Mouse (Mus musculus) heart, embryonic 16.5 days (tissue): ENCODE measurements at regions not wholly inside any gene's neighbourhood (a gene's known extent, or its start where the extent isn't known, plus 50 kb on each side); places are given as distances from the start of the nearest gene placed in this dataset.

Experiments used
- ATAC-seq: fragments of 200-750 bp; cut with Nextera tagmentation; replicated peaks from 2 replicates; pipeline ENCODE4 v1.8.0; 2017; ENCODE audit warnings: moderate number of reproducible peaks; ENCODE audit not compliant: insufficient read depth, low FRiP score; ENCODE audit errors: extremely low read depth
- H3K27ac ChIP-seq: fragments of 300-500 bp; sonication (generic); 2 replicates; pipeline ENCODE4 v1.5.1; 2014; ENCODE audit warnings: mild to moderate bottlenecking, low read length, control low read depth, moderate library complexity
- H3K27me3 ChIP-seq: fragments of 300-500 bp; sonication (generic); 2 replicates; pipeline ENCODE4 v1.6.1; 2014; ENCODE audit warnings: low read length, mixed read lengths; ENCODE audit not compliant: control insufficient read depth, insufficient read depth
- H3K36me3 ChIP-seq: fragments of 300-500 bp; sonication (generic); 2 replicates; pipeline ENCODE4 v1.6.1; 2014; ENCODE audit not compliant: control insufficient read depth, insufficient read depth
- H3K4me1 ChIP-seq: fragments of 300-500 bp; sonication (generic); 2 replicates; pipeline ENCODE4 v1.6.1; 2014; ENCODE audit warnings: low read length, mixed read lengths; ENCODE audit not compliant: control insufficient read depth, insufficient read depth
- H3K4me2 ChIP-seq: fragments of 300-500 bp; sonication (generic); 2 replicates; pipeline ENCODE4 v1.6.1; 2014; ENCODE audit warnings: low read depth, mild to moderate bottlenecking, control low read depth, low read length
- H3K4me3 ChIP-seq: fragments of 300-500 bp; sonication (generic); 2 replicates; pipeline ENCODE4 v1.5.1; 2014; ENCODE audit warnings: mild to moderate bottlenecking, control low read depth, low read length
- H3K9ac ChIP-seq: fragments of 300-500 bp; sonication (generic); 2 replicates; pipeline ENCODE4 v1.6.1; 2014; ENCODE audit warnings: low read length, control low read depth
- H3K9me3 ChIP-seq: fragments of 300-500 bp; sonication (generic); replicated peaks from 2 replicates; pipeline ENCODE4 v1.6.1; 2016; ENCODE audit warnings: low read length; ENCODE audit not compliant: control insufficient read depth
- WGBS: fragments of 180-500 bp; shearing (Covaris S2); extraction: QIAGEN DNeasy Blood & Tissue Kit; methylation state at CpG from one replicate; pipeline ENCODE4 v1.1.7; 2014; 5-methylcytosine and 5-hydroxymethylcytosine counted together

- Histone ChIP-seq H3K4me3 (no peak overlapping the region), H3K27me3 (no peaks in the 10 kb centered on the region; the same call in 1 of the 2 replicates), H3K27ac (no peak overlapping the region), H3K9me3 (no peaks in the 10 kb centered on the region), H3K9ac (no peak overlapping the region), H3K4me2 (no peak overlapping the region), H3K4me1 (peaks cover 2% of the 10 kb centered on the region; the same call in 1 of the 2 replicates), H3K36me3 (no peaks in the 10 kb centered on the region)
- 50% methylated on average over 3 of the region's 3 CpGs for WGBS
- ATAC-seq, result no peak
These were observed 77.0 kb upstream of the Foxa2 start for GRCm38 (mm10) chr2:148123780-148124179.

DNA sequence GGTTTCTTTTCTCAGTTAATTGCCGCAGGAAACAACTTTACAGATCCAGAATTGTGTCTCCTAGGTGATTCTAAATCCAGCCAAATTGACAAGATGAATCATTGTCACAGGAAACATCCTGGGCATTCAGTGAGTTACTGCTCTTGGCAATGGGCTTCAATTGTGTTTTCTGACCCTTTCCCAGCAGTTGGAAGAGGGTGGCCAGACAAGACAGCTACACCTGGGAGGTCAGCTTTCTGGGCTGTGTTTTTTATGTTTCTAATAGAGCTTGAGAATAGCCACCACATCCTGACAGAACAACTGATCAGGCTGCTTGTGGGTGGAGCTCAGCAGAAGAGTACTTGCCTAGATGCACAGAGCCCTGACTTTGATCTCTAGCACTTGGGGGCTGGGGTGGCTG lies 87.0 kb upstream of the Foxa2 start:
- Histone ChIP-seq H3K9me3 (no peaks in the 10 kb centered on the region), H3K4me1 (no peaks in the 10 kb centered on the region), H3K4me2 (no peak overlapping the region), H3K9ac (no peak overlapping the region), H3K27me3 (no peaks in the 10 kb centered on the region), H3K4me3 (no peak overlapping the region), H3K27ac (no peak overlapping the region), H3K36me3 (no peaks in the 10 kb centered on the region)
- ATAC-seq, result no peak
- 88% methylated on average over 1 of the region's 1 CpGs for WGBS

- H3K9me3 ChIP-seq, result no peaks in the 10 kb centered on the region
- no peak overlapping the region for H3K4me2 ChIP-seq
- 51% methylated on average over 4 of the region's 4 CpGs for WGBS
- no peaks in the 10 kb centered on the region; the same call in 1 of the 2 replicates for H3K4me1 ChIP-seq
- H3K9ac ChIP-seq, result no peak overlapping the region
- no peak overlapping the region for H3K4me3 ChIP-seq
- H3K27ac ChIP-seq, result no peak overlapping the region
- H3K36me3 ChIP-seq, result no peaks in the 10 kb centered on the region
- 0 out of 2 replicates have a peak, but pooled peaks have one; percentile 58 for ATAC-seq
- H3K27me3 ChIP-seq, result no peaks in the 10 kb centered on the region
These were observed 95.2 kb upstream of the Foxa2 start for GRCm38 (mm10) chr2:148141936-148142335.

DNA sequence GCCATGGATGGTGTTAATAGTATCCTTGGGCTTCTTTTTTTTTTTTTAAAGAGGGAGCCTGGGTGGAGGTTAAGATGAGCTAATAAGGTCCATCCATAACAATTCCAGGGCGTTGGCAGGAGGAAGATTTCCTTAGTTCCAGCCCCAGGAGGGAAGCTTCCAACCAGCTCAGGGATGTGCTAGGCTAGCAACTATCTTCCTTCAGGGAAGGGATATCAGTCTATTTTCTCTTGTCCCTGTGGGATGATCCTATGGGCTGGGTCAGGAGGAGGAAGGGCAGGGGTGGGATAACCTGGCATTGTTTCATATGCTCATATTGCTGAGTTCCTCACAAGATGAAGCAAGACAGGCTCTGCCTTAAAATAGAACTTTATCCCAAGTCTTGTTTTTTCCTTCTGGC lies 98.0 kb upstream of the Foxa2 start:
- Histone ChIP-seq H3K4me2 (no peak overlapping the region), H3K36me3 (no peaks in the 10 kb centered on the region), H3K27me3 (no peaks in the 10 kb centered on the region), H3K9me3 (no peaks in the 10 kb centered on the region), H3K9ac (no peak overlapping the region), H3K4me3 (no peak overlapping the region), H3K27ac (no peak overlapping the region), H3K4me1 (no peaks in the 10 kb centered on the region; the same call in 1 of the 2 replicates)
- 39% methylated on average over 1 of the region's 1 CpGs for WGBS
- no peak for ATAC-seq

DNA sequence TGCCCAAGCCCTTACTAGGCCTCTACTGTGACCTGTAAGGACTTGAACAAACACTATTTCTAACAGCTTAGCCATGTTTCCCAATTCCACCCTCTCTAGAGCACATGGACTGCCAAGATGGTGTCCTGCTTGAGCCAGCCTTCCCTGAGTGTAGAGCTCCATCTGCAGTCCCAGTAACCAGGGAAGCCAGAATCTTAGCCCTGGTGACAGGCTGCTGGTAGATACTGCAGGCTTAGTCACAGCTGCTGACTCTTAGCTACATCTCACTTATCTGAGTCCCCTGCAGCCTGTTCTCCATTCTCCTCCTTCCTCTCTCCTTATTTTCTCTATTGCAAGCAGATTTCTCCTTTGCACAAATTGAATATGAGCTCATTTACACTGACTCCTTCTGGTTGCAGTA lies 101.5 kb upstream of the Foxa2 start:
- Histone ChIP-seq H3K4me3 (no peak overlapping the region), H3K9me3 (no peaks in the 10 kb centered on the region), H3K4me2 (no peak overlapping the region), H3K27ac (no peak overlapping the region), H3K9ac (no peak overlapping the region), H3K4me1 (no peaks in the 10 kb centered on the region; the same call in 1 of the 2 replicates), H3K27me3 (no peaks in the 10 kb centered on the region), H3K36me3 (no peaks in the 10 kb centered on the region)
- ATAC-seq, result no peak

DNA sequence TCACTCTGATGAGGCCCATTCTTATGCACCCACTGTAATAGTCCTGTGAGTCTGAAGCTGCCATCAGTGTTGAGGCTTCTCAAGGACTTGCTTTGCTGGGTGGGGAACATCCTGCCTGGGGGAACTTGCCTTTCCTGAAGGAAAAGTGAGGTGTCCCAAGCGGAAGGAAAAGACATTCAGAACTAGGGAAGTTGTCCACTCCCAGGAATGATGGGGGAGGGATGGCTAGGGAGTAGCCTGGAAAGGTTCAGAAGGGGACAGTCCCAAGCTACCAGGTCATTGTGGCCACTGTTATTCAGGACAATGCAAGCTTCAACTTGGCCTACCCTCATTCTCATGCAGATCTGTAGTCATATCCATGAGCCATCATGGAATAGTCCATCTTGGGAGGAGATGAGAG lies 102.7 kb upstream of the Foxa2 start:
- Histone ChIP-seq H3K4me1 (no peaks in the 10 kb centered on the region; the same call in 1 of the 2 replicates), H3K27ac (no peak overlapping the region), H3K9me3 (no peaks in the 10 kb centered on the region), H3K27me3 (no peaks in the 10 kb centered on the region), H3K36me3 (no peaks in the 10 kb centered on the region), H3K9ac (no peak overlapping the region), H3K4me3 (no peak overlapping the region), H3K4me2 (no peak overlapping the region)
- 82% methylated on average over 1 of the region's 1 CpGs for WGBS
- ATAC-seq, result no peak

- ATAC-seq, result no peak
These were observed 106.9 kb upstream of the Foxa2 start for GRCm38 (mm10) chr2:148153513-148154271.

GRCm38 (mm10) chr2:148156122-148156521 lies 109.4 kb upstream of the Foxa2 start:
- H3K27me3 ChIP-seq, result no peaks in the 10 kb centered on the region
- no peak overlapping the region for H3K4me2 ChIP-seq
- H3K36me3 ChIP-seq, result no peaks in the 10 kb centered on the region
- no peak overlapping the region for H3K4me3 ChIP-seq
- WGBS, result 62% methylated on average over 2 of the region's 2 CpGs
- no peak for ATAC-seq
- no peak overlapping the region for H3K27ac ChIP-seq
- no peaks in the 10 kb centered on the region for H3K4me1 ChIP-seq
- no peak overlapping the region for H3K9ac ChIP-seq
- H3K9me3 ChIP-seq, result no peaks in the 10 kb centered on the region

More at GRCm38 (mm10) chr2:148153513-148154271, 106.9 kb upstream of the Foxa2 start:
- no peak overlapping the region for H3K4me2 ChIP-seq
- no peak overlapping the region for H3K4me3 ChIP-seq
- no peaks in the 10 kb centered on the region for H3K27me3 ChIP-seq
- 63% methylated on average over 6 of the region's 6 CpGs for WGBS
- H3K4me1 ChIP-seq, result no peaks in the 10 kb centered on the region
- H3K27ac ChIP-seq, result no peak overlapping the region
- no peaks in the 10 kb centered on the region for H3K9me3 ChIP-seq
- no peak overlapping the region for H3K9ac ChIP-seq
- no peaks in the 10 kb centered on the region for H3K36me3 ChIP-seq

GRCm38 (mm10) chr2:148159028-148159600 lies 112.3 kb upstream of the Foxa2 start:
- no peak overlapping the region for H3K4me3 ChIP-seq
- no peaks in the 10 kb centered on the region for H3K9me3 ChIP-seq
- H3K27ac ChIP-seq, result no peak overlapping the region
- no peak for ATAC-seq
- 67% methylated on average over 8 of the region's 8 CpGs for WGBS
- no peaks in the 10 kb centered on the region for H3K4me1 ChIP-seq
- no peak overlapping the region for H3K4me2 ChIP-seq
- H3K27me3 ChIP-seq, result no peaks in the 10 kb centered on the region
- no peaks in the 10 kb centered on the region for H3K36me3 ChIP-seq
- H3K9ac ChIP-seq, result no peak overlapping the region
